Mouse (Mus musculus): Measurements from ENCODE around the gene Olfr320. TPM values are rescaled to one million over a fixed set of nuclear protein-coding genes. Genes with fewer than 3 reads are reported as not detected.
"Not testable (repeated sequence)": the region's sequence is repeated elsewhere in the genome, so short reads cannot be mapped to it uniquely, and the experiment has no call there.

Gene Olfr320
- polyA plus RNA-seq, 1 experiment from 2014 or later = not detected

- Histone ChIP-seq H3K4me1 (no peaks in the 10 kb centered on the region), H3K27me3 (replicated peaks) (no peaks in the 10 kb centered on the region), H3K27ac (no peak within 1 kb of the TSS), H3K9ac (no peak within 1 kb of the TSS), H3K36me3 (no peaks in the 10 kb centered on the region), H3K4me2 (no peak within 1 kb of the TSS), H3K9me3 (no peaks in the 10 kb centered on the region), H3K4me3 (replicated peaks) (no peak within 1 kb of the TSS)
- 85% methylated on average over 3 of the region's 3 CpGs for WGBS
- ATAC-seq (ENCODE audit: insufficient read depth, low FRiP score, low read depth) = no peak
These were observed 18.0 kb downstream of the Olfr320 start, which contains the start of gene Olfr319 for GRCm38 (mm10) chr11:58698862-58699261. TSS of gene Olfr319 (plus strand) at chr11:58699162.

- no peaks in the 10 kb centered on the region for H3K4me1 ChIP-seq
- no peaks in the 10 kb centered on the region for H3K36me3 ChIP-seq
- H3K4me3 ChIP-seq (replicated peaks) = no peak overlapping the region
- no peak overlapping the region for H3K4me2 ChIP-seq
- no peak overlapping the region for H3K9ac ChIP-seq
- 81% methylated on average over 11 of the region's 11 CpGs for WGBS
- H3K27me3 ChIP-seq (replicated peaks) = no peaks in the 10 kb centered on the region
- ATAC-seq (ENCODE audit: insufficient read depth, low FRiP score, low read depth) = no peak
- no peak overlapping the region for H3K27ac ChIP-seq
- H3K9me3 ChIP-seq = no peaks in the 10 kb centered on the region
These were observed 28.2 kb downstream of the Olfr320 start for GRCm38 (mm10) chr11:58709086-58709485.

- WGBS = 84% methylated on average over 7 of the region's 7 CpGs
- H3K27me3 ChIP-seq (replicated peaks); H3K27ac ChIP-seq; ATAC-seq (ENCODE audit: insufficient read depth, low FRiP score, low read depth); H3K9ac ChIP-seq; H3K4me1 ChIP-seq; H3K36me3 ChIP-seq; H3K4me3 ChIP-seq (replicated peaks); H3K4me2 ChIP-seq; H3K9me3 ChIP-seq: not testable (repeated sequence)
These were observed 36.8 kb downstream of the Olfr320 start for GRCm38 (mm10) chr11:58717723-58718122.

DNA sequence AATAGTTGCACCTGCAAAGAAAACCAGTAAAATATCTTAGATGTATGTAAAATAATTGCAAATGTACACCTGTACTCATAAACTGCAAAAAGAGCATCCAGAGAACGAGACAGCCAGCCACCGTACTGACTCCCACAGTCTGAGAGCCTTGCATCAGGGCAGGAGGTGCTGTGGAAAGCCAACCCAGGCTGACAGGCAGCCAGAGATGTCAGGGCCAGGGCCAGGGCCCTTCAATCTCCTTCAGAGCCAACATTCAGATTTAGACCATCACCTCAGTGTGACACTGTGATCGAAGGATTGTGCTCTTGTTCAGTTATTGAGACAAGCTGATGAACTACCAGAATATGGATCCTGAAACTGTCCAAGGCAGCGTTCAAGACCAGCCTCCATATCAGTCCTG lies 38.8 kb downstream of the Olfr320 start:
- Histone ChIP-seq H3K27ac (no peak overlapping the region), H3K4me2 (no peak overlapping the region), H3K9ac (no peak overlapping the region), H3K4me1 (no peaks in the 10 kb centered on the region), H3K27me3 (replicated peaks) (no peaks in the 10 kb centered on the region), H3K9me3 (no peaks in the 10 kb centered on the region), H3K4me3 (replicated peaks) (no peak overlapping the region), H3K36me3 (no peaks in the 10 kb centered on the region)
- 79% methylated on average over 4 of the region's 4 CpGs for WGBS
- ATAC-seq (ENCODE audit: insufficient read depth, low FRiP score, low read depth) = no peak

DNA sequence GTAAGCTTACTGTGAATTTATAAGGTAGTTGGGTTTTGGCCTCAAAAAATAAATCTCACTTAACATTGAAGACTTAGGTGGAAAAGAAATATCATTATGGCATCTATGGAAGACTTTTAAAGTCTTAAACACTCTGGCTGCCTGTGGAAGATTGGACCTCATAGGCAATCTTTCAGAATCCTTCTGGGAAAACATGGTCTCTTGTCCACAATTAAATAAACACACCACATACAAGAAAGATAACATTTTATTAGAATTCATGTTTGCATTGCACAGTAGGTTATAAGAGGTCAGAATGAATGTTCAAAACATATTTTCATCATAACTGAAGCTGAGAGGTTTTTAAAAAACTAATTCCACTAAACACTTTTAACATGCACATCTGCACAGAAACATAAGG lies 43.0 kb downstream of the Olfr320 start, which contains the start of gene Olfr318:
Olfr318 (minus strand) TSS at position 101 of the 400 bp plus-strand sequence.
- Histone ChIP-seq H3K27ac (no peak within 1 kb of the TSS), H3K27me3 (replicated peaks) (no peaks in the 10 kb centered on the region), H3K4me2 (no peak within 1 kb of the TSS), H3K36me3 (no peaks in the 10 kb centered on the region), H3K9ac (no peak within 1 kb of the TSS), H3K9me3 (no peaks in the 10 kb centered on the region), H3K4me3 (replicated peaks) (no peak within 1 kb of the TSS), H3K4me1 (no peaks in the 10 kb centered on the region)
- no peak for ATAC-seq (ENCODE audit: insufficient read depth, low FRiP score, low read depth)

GRCm38 (mm10) chr11:58727896-58728650 lies 47.2 kb downstream of the Olfr320 start:
- H3K4me1 ChIP-seq; H3K27ac ChIP-seq; H3K4me3 ChIP-seq (replicated peaks); H3K4me2 ChIP-seq; H3K9ac ChIP-seq; H3K36me3 ChIP-seq; H3K27me3 ChIP-seq (replicated peaks); ATAC-seq (ENCODE audit: insufficient read depth, low FRiP score, low read depth); H3K9me3 ChIP-seq: not testable (repeated sequence)
- 70% methylated on average over 6 of the region's 6 CpGs for WGBS

DNA sequence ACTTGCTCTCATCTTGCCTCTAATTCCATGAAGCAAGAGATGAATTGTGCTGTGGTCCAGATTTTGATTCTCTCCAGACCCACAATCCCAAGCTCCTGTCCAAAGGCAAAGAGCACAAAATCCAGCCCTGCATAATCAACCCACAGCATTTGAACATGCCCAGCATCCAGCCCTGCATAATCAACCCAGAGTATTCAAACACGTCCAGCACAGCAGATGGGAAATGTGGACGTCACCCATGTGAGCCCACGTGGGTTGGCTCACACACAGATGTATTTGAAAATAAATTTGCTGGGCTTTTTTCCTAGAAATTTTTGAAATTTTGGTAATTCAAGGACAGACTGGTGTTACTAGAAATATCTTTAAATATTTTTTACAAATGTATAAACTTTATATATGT lies 52.5 kb downstream of the Olfr320 start:
- no peaks in the 10 kb centered on the region for H3K9me3 ChIP-seq
- no peak overlapping the region for H3K27ac ChIP-seq
- H3K36me3 ChIP-seq = no peaks in the 10 kb centered on the region
- H3K4me2 ChIP-seq = no peak overlapping the region
- no peaks in the 10 kb centered on the region for H3K4me1 ChIP-seq
- no peak overlapping the region for H3K9ac ChIP-seq
- ATAC-seq (ENCODE audit: insufficient read depth, low FRiP score, low read depth) = no peak
- 46% methylated on average over 3 of the region's 3 CpGs for WGBS
- no peaks in the 10 kb centered on the region for H3K27me3 ChIP-seq (replicated peaks)
- no peak overlapping the region for H3K4me3 ChIP-seq (replicated peaks)

Other genes starting within 250 kb of the Olfr320 start
- not detected in 2 replicates for gene Gm12253, start 248.5 kb upstream of the Olfr320 start, polyA plus RNA-seq (2015; fragmentation: Nextera tagmentation; extraction: Ambion mirVana)
- gene Lypd9, start 228.2 kb upstream of the Olfr320 start, polyA plus RNA-seq (2015; fragmentation: Nextera tagmentation; extraction: Ambion mirVana) = not detected in 2 replicates
- not detected in 2 replicates for gene Olfr30, start 218.8 kb upstream of the Olfr320 start, polyA plus RNA-seq (2015; fragmentation: Nextera tagmentation; extraction: Ambion mirVana)
- not detected in 2 replicates for gene Olfr332, start 188.5 kb upstream of the Olfr320 start, polyA plus RNA-seq (2015; fragmentation: Nextera tagmentation; extraction: Ambion mirVana)
- gene Olfr331, start 178.5 kb upstream of the Olfr320 start, polyA plus RNA-seq (2015; fragmentation: Nextera tagmentation; extraction: Ambion mirVana) = not detected in 2 replicates
- not detected in 2 replicates for gene Olfr330, start 146.3 kb upstream of the Olfr320 start, polyA plus RNA-seq (2015; fragmentation: Nextera tagmentation; extraction: Ambion mirVana)
- not detected in 2 replicates for gene Olfr329-ps, start 134.7 kb upstream of the Olfr320 start, polyA plus RNA-seq (2015; fragmentation: Nextera tagmentation; extraction: Ambion mirVana)
- 0.06 TPM in 1 of 2 replicates, not detected in the other for gene Olfr328, start 125.5 kb upstream of the Olfr320 start, polyA plus RNA-seq (2015; fragmentation: Nextera tagmentation; extraction: Ambion mirVana)
- not detected in 2 replicates for gene Olfr224, start 110.5 kb upstream of the Olfr320 start, polyA plus RNA-seq (2015; fragmentation: Nextera tagmentation; extraction: Ambion mirVana)
- gene Olfr325, start 103.4 kb upstream of the Olfr320 start, polyA plus RNA-seq (2015; fragmentation: Nextera tagmentation; extraction: Ambion mirVana) = not detected in 2 replicates
- gene Olfr324, start 86.0 kb upstream of the Olfr320 start, polyA plus RNA-seq (2015; fragmentation: Nextera tagmentation; extraction: Ambion mirVana) = not detected in 2 replicates
- gene 2210407C18Rik, start 65.0 kb upstream of the Olfr320 start, polyA plus RNA-seq (2015; fragmentation: Nextera tagmentation; extraction: Ambion mirVana) = 0.84 and 2.3 TPM in 2 replicates
- gene Olfr323, start 50.6 kb upstream of the Olfr320 start, polyA plus RNA-seq (2015; fragmentation: Nextera tagmentation; extraction: Ambion mirVana) = not detected in 2 replicates
- gene Trim58, start 40.6 kb upstream of the Olfr320 start, polyA plus RNA-seq (2015; fragmentation: Nextera tagmentation; extraction: Ambion mirVana) = 0.45 and 1.2 TPM in 2 replicates
- gene Olfr322, start 22.3 kb upstream of the Olfr320 start, polyA plus RNA-seq (2015; fragmentation: Nextera tagmentation; extraction: Ambion mirVana) = not detected in 2 replicates
- gene Olfr319, start 18.1 kb downstream of the Olfr320 start, polyA plus RNA-seq (2015; fragmentation: Nextera tagmentation; extraction: Ambion mirVana) = not detected in 2 replicates
- not detected in 2 replicates for gene Olfr318, start 42.9 kb downstream of the Olfr320 start, polyA plus RNA-seq (2015; fragmentation: Nextera tagmentation; extraction: Ambion mirVana)
- not detected in 2 replicates for gene Olfr317, start 58.1 kb downstream of the Olfr320 start, polyA plus RNA-seq (2015; fragmentation: Nextera tagmentation; extraction: Ambion mirVana)
- not detected in 2 replicates for gene Olfr316, start 71.6 kb downstream of the Olfr320 start, polyA plus RNA-seq (2015; fragmentation: Nextera tagmentation; extraction: Ambion mirVana)
- not detected in 2 replicates for gene Olfr315, start 92.1 kb downstream of the Olfr320 start, polyA plus RNA-seq (2015; fragmentation: Nextera tagmentation; extraction: Ambion mirVana)
- not detected in 2 replicates for gene Olfr314, start 101.9 kb downstream of the Olfr320 start, polyA plus RNA-seq (2015; fragmentation: Nextera tagmentation; extraction: Ambion mirVana)
- 9.6 and 14.0 TPM in 2 replicates for gene Fam183b, start 120.9 kb downstream of the Olfr320 start, polyA plus RNA-seq (2015; fragmentation: Nextera tagmentation; extraction: Ambion mirVana)
- not detected in 2 replicates for gene Olfr313, start 133.9 kb downstream of the Olfr320 start, polyA plus RNA-seq (2015; fragmentation: Nextera tagmentation; extraction: Ambion mirVana)
- not detected in 2 replicates for gene Olfr312, start 148.1 kb downstream of the Olfr320 start, polyA plus RNA-seq (2015; fragmentation: Nextera tagmentation; extraction: Ambion mirVana)
- not detected in 2 replicates for gene Olfr311, start 158.2 kb downstream of the Olfr320 start, polyA plus RNA-seq (2015; fragmentation: Nextera tagmentation; extraction: Ambion mirVana)
- gene Gm12258, start 166.1 kb downstream of the Olfr320 start, polyA plus RNA-seq (2015; fragmentation: Nextera tagmentation; extraction: Ambion mirVana) = 8.2 and 8.5 TPM in 2 replicates
- gene 2810021J22Rik, start 186.1 kb downstream of the Olfr320 start, polyA plus RNA-seq (2015; fragmentation: Nextera tagmentation; extraction: Ambion mirVana) = 6.7 and 6.8 TPM in 2 replicates
- gene Zfp39, start 223.1 kb downstream of the Olfr320 start, polyA plus RNA-seq (2015; fragmentation: Nextera tagmentation; extraction: Ambion mirVana) = 4.6 and 5.6 TPM in 2 replicates
- 0.59 and 0.95 TPM in 2 replicates for gene Btnl10, start 236.8 kb downstream of the Olfr320 start, polyA plus RNA-seq (2015; fragmentation: Nextera tagmentation; extraction: Ambion mirVana)

Data from stomach, embryonic 15.5 days (tissue).